Mouse (Mus musculus) layer of hippocampus, adult 9-10 months (tissue): ENCODE measurements around the gene Slc25a23.

ENCODE experiments used
- DNase-seq: peaks from one replicate; pipeline ENCODE4 v3.0.0; 2022; ENCODE audit warnings: low spot score

The Slc25a23 gene

GRCm38 (mm10) chr17:57059486-57059977 is at the start of gene Slc25a23:
TSS of gene Slc25a23 (minus strand) at chr17:57059863.
- DNase-seq: peak; percentile 37

GRCm38 (mm10) chr17:57108666-57109171 is 49.1 kb upstream of the Slc25a23 start:
- DNase-seq: no peak

GRCm38 (mm10) chr17:57108040-57108665 is 48.5 kb upstream of the Slc25a23 start:
- DNase-seq: no peak

- no peak for DNase-seq
Measured at GRCm38 (mm10) chr17:57107064-57107463, 47.4 kb upstream of the Slc25a23 start.

- no peak for DNase-seq
Measured at GRCm38 (mm10) chr17:57106035-57106368, 46.3 kb upstream of the Slc25a23 start.

- DNase-seq: no peak
Measured at GRCm38 (mm10) chr17:57105181-57106034, 45.7 kb upstream of the Slc25a23 start, which contains the start of gene Tnfsf9. TSS of gene Tnfsf9 (plus strand) at chr17:57105325.

DNA sequence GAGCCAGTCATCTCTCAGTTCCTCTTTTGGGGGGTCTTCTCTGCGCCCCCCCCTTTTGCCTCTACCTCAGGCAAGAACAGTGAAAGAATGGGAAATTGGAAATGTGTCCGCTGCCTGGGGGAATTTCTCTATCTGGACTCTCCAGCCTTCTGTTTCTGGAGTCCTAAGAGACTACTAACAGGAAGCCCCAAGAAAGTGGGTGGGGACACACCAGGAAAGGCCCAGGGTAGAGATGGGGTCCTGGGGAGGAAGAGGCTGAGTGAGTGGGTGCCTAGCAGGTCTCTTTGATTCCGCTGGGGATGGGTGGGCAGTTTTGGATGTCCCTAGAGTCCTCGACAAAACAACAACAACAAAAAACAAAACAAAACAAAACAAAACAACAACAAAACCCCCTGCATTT is 44.8 kb upstream of the Slc25a23 start:
- DNase-seq: no peak

- DNase-seq: no peak
Measured at GRCm38 (mm10) chr17:57102276-57102675, 42.6 kb upstream of the Slc25a23 start.

DNA sequence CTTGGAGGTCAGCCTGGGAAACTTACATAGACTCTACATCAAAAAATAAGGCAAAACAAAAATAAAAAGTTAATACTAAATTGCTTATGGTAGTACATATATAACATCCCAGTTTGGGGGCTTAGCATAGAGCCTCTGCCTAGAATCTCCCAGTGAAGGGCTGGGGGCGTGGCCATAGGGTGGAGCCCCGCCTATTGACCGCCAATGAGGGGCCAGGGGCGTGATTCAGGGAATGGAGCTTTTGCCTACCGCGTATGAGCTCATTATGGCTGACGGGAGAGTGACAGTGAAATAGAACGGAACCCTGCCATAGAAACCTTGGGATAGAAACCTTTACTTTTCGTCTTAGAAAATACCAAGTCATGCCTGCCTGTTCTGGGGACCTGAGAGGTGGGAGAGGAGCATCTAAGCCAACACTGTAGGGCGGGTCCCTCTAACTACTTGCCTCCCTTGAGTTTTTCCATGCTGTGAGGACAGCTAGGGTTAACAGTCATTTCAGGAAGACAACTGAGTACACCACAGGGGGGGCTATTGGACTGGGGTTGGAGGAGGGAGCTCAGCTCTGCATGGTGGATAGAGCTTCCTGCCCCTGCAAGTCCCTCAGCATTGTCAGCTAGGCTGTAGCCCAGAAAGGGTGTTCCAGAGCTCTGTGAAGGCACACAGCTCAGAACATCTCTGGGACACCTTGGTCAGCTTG is 40.1 kb upstream of the Slc25a23 start:
- no peak for DNase-seq

DNA sequence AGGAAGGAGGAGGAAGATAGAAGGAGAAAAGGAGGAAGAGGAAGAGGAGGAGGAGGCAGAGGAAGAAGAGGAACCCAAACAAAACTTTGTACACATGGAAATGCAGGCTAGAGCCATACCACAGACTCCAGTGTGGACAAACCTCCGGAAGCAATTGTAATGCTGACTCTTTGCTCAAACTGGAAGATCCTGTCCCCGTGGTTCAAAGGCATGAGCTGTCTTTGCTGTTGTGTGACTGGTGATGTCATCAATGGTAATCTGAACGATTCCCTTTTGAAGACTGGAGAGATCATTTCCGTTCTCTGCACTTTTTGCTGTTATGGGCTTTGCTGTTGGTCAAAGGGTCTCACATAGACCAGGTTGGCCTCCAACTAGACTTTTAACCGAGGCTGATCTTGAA is 38.7 kb upstream of the Slc25a23 start:
- DNase-seq: no peak

- peak; percentile 86 for DNase-seq
Measured at GRCm38 (mm10) chr17:57096623-57096920, 36.9 kb upstream of the Slc25a23 start.

DNA sequence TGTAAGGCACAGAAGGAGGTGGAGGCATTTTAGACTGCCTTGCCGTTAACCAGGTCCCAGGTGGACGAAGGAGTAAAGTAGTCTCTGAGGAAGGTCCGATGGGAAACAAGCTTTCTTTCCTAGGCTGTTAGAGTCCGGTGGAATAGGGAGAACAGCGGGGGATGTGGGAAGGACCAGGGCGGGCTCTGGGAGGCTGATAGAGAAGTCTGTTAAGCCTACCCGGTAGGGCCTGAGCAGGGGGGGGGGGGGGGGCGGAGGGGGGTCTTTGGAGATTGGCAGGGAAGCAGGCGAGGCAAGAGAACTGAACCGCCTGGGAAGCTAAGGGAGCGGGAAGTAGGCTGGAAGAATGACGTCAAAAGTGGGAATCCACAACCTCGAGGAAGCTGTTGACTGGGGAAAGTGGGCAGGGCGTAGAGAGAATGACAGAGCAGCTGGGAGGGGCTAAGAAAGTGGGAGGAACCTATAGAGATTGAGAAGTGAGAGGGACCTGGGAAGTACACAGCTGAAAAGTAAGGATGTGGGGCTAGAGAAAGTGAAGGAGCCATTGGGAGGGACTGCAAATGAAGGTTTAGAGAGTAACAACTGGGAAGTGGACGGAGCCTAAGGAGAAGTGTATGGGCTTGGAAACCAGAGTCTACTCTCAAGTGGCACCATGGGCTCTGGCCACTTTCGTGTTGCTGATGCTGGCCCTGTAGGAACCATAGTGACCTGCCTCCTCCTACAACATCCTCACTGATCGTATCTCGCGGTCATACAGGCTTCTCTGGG is 36.4 kb upstream of the Slc25a23 start:
- no peak for DNase-seq

DNA sequence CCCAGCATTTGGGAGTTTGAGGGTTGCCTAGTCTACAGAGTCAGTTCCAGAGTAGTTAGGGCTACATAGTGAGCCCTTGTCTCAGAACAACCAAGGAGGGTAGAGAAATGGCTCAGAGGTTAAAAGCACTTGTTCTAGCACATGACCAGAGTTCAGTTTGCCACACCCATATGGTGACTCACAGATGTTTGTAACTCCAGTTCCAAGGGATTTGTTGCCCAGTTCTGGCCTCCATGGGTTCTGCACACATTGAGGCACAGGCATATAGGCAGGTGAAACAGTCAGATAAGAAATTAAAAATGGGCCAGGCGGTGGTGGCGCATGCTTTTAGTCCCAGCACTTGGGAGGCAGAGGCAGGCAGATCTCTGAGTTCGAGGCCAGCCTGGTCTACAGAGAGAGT is 34.6 kb upstream of the Slc25a23 start:
- DNase-seq: no peak

DNA sequence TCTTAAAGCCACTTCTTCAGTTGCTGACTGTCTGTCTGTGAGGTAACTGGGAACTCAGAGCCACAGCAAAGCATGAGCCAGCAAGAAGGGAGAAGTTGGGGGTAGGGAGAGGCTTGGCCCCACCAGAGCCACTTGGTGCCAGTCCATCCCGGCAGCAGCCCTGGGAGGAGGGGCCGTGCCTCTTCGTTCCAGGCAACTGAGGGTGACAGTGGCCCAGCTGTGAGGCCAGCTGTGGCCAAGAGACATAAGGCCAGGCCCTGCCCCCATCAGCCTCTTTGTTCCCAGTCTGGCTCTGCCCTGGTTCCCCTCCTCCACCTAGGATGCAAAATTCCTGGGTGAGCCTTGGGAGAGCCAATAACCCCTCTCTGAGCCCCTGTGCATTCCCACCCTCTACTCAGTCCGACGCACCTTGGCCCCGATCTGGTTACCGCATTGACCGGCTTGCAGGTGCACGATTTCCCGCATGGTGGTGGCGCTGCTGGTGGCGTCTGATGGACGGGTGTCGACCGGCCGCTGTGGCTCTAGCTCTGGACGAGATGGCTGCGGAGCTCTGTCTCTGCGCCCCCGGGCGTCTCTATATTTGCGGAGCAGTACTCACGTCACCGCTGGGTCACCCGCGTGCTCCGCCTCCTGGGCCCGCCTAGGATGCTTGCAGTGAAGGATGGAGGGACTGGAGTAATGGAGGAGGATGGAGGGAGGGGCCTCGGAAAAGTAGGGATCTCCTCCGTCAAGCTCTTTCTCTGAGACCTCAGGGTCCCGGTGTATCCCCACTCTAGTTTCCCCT is 27.6 kb upstream of the Slc25a23 start, which contains the start of gene Tubb4a:
TSS of gene Tubb4a (minus strand) at position 734 of the 784 bp plus-strand sequence.
- DNase-seq: peak; percentile 61

DNA sequence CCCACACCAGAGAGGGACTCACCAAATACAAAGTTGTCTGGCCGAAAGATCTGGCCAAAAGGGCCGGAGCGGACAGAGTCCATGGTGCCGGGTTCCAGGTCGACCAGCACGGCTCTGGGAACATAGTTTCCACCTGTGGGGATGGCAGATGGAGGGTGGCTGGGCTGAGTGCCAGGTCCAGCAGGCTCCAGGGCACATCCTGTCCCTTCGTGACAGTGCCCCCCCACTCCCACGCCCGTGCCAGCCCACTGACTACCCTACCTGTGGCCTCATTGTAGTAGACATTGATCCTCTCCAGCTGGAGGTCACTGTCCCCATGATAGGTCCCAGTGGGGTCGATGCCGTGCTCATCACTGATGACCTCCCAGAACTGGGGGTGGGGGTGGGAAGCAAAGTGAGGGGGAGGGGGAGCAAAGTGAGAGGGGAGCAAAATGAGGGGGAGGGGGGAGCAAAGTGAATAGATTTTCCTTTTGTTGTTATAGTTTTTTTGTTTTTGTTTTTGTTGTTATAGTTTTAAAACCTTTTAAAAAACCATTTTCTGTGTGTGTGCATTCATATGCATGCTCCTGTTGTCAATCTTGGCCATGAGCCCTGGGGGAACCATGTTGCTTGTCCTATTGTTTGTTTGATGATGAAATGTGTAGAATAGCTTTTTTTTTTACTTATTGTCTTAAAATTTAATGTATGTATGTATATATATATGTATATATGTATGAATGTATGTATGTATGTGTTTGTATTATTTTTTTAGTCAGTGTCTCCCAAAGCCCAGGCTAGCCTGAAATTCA is 26.5 kb upstream of the Slc25a23 start:
- DNase-seq: no peak

GRCm38 (mm10) chr17:57082481-57082880 is 22.8 kb upstream of the Slc25a23 start:
- no peak for DNase-seq

DNA sequence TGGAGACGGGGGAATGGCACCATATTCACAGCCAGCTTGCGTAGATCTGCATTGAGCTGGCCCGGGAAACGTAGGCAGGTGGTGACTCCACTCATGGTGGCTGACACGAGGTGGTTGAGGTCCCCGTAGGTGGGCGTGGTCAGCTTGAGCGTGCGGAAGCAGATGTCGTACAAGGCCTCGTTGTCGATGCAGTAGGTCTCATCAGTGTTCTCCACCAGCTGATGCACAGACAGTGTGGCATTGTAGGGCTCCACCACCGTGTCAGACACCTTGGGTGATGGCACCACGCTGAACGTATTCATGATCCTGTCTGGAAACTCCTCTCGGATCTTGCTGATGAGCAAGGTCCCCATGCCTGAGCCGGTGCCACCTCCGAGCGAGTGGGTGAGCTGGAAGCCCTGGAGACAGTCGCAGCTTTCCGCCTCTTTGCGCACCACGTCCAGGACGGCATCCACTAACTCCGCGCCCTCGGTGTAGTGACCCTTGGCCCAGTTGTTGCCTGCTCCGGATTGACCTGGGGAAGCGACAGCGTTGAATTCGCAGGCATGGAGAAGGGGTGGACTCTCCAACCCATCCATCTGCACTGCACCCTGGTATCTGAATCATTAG is 21.7 kb upstream of the Slc25a23 start:
- no peak for DNase-seq

DNA sequence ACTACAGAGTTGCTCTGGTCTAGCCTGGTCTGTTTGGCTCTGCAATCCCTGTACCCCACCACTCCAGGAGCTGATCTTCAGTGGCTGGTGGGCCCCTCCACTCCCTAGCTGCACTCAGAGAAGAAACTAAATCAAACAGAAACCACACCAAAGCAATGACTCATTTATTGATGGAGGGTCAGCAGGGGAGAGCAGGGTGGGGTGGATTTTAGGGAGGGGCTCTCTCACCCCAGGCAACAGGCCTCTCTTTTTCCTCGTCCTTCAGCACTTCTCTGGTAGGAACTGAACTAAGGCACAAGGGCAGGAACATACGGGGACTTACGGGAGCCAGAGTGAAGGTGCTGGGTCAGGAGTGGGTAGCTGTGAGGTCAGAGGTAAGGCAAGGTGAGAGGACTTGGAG is 20.3 kb upstream of the Slc25a23 start:
- DNase-seq: no peak

GRCm38 (mm10) chr17:57078336-57078735 is 18.7 kb upstream of the Slc25a23 start, which contains the start of gene Dennd1c:
TSS of gene Dennd1c (minus strand) at chr17:57078514.
- no peak for DNase-seq

- no peak for DNase-seq
Measured at GRCm38 (mm10) chr17:57076916-57077315, 17.3 kb upstream of the Slc25a23 start.
